Mouse (Mus musculus): ENCODE measurements at regions not wholly inside any gene's neighbourhood (a gene's known extent, or its start where the extent isn't known, plus 50 kb on each side); places are given as distances from the start of the nearest gene placed in this dataset.
"Not testable (repeated sequence)": the region's sequence is repeated elsewhere in the genome, so short reads cannot be mapped to it uniquely, and the experiment has no call there.

DNA sequence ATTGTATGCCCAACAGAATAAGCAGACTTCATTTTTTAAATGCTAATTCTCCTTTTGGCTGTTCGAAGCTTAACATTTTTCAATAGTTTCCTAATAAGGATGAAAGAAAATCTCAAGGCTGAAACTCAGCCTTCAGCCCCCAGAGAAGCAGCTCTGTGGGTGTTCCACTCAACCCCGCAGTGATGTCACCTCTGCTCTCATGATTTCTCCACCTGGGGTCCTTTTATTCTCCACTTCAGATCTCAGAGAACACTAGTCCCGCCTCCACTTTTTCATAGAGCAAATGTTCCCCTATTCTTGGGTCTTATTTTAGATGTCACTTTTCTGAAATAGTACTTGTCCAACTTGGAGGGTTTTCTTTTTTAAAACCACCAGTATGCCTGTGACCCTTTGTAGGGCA is 567.3 kb downstream of the Cntn3 start:
- no peak for DNase-seq (ENCODE audit: low read depth)

DNA sequence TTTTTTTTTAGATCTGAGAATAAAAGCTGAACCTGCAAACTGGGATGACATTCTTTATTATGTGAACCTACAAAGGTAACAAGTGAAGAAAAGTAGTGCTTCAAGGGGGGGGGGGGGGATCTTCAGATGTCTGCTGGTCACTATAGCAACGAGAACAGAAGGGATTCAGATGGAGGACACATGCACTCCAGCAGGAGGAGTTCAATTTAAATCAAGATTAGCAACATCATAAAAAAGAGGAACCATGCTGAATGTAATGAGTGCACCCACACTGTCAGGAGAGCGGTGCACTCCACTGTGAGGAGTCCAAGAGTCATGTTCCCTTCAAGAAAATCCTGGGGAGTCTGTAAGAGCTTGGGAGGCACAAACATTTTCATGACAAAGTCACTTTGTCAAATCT is 574.7 kb downstream of the Cntn3 start:
- DNase-seq (ENCODE audit: low read depth): no peak

DNA sequence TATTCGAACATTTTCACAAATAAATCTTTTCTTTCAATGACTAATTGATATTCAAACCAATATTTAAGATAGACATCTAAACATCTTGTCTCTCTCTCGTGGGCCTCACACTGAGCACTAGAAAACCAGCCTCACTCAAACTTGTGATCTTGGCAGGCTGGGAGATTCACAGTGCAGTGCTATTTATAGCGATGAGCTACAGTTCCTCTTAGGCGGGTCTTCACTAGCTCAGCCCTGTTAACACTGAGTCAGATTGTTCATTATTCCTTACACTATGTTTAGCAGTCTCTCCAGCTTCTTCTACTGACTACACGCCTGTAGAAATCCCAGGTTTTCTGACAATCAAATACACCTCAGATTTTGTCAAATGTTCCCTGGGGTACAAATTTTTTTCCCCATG is 575.3 kb downstream of the Cntn3 start:
- DNase-seq (ENCODE audit: low read depth): no peak

DNA sequence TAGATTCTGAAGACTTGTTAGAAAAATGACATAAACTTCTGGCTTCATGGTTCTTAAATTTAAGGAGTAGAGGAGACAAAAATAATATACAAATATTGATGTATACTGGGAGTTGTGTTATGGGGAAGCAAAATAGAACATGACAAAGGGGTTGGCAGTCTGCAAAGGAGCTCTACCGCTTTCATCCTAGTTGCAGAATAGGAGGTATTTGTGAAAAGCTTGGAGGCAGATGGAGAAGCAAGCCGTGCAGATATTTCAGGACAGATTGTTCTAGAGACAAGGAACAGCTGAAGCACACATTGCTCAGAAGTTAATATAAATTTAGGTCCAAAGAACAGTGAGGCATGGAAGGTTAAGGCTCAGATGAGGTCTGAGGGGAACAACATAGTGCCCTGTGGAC is 580.1 kb downstream of the Cntn3 start:
- DNase-seq (ENCODE audit: low read depth): no peak

DNA sequence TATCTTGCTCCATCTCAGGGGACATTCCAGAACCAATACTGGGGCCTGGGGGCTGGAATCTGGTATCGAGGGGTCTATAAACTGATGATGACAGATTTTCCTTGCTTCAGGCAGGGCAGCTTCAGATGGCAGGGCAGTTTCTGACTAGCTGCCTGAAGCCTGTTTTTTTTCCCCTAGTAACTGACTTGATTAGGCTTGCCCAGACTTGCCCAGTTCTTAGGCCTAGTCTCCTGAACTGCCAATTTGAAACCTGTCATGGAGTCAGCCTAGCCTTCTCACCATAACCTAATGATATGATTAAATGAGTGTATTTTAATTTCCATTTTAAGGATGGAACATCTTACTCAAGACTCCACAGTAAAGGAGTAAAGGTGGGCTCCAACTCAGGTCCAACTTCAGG is 591.2 kb downstream of the Cntn3 start:
- no peak for DNase-seq (ENCODE audit: low read depth)

DNA sequence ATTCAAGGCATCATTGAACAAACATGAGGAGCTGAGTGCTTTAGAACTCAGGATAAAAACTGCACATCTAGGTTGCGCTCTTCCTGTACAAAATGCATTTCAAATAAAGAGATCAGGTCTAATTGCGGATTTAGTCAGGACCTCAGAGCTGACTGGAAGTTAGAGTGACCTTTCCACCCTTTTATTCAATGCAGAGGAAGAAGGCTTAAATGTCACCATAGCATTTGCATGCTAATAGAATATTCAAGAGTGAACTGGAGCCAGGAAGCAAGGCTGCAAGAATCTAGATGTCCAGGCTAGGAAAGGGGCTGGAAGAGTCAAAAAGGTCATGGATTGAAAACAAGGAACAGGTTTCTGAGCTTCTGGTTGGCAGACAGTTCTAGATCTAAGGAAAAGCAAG is 593.7 kb downstream of the Cntn3 start:
- no peak for DNase-seq (ENCODE audit: low read depth)

DNA sequence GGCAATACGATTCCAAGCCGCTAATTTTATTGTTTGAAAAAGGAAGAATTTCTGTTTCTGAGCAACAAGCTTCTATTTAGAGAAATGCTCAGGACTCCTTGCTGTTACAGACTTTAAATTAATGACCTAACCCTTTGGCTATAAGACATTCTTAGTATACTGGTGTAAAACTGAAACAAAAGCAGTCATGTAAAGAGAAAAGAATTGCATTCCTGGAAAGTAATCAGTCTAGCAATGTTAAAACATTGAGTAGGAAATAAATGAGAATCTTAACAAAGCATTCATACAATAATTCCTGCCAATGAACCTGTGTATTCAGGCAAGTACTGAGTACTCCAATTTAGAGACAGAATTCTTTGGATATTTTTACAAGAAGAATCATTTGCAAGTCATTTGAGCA is 587.2 kb upstream of the Pdzrn3 start:
- no peak for DNase-seq (ENCODE audit: low read depth)

DNA sequence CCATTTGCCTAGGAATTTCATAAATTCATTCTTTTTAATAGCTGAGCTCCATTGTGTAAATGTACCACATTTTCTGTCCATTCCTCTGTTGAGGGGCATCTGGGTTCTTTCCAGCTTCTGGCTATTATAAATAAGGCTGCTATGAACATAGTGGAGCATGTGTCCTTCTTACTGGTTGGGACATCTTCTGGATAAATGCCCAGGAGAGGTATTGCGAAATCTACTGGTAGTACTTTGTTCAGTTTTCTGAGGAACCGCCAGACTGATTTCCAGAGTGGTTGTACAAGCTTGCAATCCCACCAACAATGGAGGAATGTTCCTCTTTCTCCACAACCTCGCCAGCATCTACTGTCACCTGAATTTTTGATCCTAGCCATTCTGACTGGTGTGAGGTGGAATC is 583.8 kb upstream of the Pdzrn3 start:
- DNase-seq (ENCODE audit: low read depth): not testable (repeated sequence)

DNA sequence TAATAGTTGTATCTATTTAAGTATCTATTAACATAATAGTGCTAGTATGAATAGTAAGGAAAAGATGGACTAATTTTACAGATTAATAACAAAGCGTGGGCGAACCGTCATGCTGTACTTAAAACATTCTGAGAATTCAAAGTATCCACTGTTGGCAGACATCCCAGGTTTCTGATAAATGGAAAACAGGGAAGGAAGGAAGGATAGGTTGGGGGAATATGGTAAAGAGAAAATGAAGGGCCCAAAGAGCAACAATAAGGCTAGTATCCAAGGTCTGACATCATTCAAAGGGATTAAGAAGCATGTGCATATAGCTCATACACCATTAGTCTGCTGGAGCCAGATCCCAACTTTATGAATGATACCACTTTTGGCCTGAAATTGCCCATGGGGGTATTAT is 572.0 kb upstream of the Pdzrn3 start:
- DNase-seq (ENCODE audit: low read depth): no peak

DNA sequence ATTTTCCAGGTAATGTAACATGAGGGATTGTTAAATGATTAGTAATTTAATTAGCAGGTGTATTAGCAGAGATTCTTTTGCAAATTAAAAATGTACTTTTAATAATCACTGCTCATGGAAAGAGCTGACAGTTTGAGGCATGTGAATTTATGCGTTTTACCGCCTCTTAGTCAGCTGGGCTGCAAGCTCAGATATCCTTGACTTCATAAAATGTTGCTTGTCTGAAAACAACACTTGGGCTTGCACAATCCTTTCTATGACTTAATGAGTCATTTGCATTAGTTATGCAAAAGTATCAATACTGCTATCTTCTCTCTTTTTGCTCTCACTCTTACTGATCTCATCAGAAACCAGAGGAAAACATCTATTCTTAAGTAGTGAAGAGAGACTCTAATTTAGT is 571.3 kb upstream of the Pdzrn3 start:
- no peak for DNase-seq (ENCODE audit: low read depth)

DNA sequence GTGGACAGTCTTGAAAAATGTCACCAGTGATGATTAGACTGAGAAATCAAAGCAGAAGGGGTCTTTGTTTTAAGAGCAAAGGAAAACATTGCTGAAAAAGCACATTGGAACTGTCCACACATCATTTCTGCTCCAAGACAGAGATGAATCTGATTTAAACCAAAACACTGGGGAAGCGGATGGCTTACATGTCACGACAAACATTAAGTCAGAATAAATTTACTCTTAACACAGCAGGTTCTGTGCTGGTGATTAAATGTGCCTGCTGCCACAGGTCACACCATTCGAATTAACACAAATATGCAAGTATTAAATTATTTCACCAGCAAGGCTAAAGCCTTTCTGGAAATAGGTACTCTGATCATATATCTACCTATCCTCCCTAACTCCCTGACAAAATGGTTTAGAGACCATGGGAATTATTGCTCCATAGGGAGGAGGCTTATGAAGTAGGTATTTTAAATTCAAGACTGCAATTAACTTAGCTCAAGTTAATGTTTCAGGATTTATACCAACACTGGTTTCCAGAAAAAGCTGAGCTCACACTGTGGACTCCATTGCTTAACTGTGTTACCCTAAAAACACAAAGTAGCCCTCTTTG is 562.7 kb upstream of the Pdzrn3 start:
- no peak for DNase-seq (ENCODE audit: low read depth)

DNA sequence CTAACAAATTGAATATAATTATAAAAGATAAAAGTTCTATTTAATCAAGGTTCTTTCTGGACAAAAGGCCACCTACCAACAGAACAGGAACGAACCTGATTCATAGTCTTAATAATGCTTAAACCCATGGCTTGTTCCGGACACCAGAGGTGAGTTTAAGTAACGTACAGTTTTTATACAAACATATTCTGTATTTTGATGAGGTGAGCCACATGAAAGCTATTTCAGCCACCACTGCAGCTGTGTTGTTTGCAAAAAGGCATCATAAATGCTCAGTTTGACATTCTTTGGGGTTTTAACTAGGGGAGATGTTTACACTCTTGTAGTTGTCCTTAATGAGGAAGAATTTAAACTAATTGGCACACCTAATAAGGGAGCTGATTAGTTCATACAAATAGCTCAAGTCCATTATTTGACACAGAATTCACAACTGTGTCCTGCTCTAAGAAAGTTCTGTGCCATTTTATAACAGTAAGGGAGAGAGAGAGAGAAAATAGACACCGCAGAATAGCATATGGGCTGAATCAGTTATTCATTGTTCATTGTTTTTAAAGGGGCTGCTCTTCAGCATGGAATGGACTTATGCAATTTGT is 560.8 kb upstream of the Pdzrn3 start:
- DNase-seq (ENCODE audit: low read depth): no peak

DNA sequence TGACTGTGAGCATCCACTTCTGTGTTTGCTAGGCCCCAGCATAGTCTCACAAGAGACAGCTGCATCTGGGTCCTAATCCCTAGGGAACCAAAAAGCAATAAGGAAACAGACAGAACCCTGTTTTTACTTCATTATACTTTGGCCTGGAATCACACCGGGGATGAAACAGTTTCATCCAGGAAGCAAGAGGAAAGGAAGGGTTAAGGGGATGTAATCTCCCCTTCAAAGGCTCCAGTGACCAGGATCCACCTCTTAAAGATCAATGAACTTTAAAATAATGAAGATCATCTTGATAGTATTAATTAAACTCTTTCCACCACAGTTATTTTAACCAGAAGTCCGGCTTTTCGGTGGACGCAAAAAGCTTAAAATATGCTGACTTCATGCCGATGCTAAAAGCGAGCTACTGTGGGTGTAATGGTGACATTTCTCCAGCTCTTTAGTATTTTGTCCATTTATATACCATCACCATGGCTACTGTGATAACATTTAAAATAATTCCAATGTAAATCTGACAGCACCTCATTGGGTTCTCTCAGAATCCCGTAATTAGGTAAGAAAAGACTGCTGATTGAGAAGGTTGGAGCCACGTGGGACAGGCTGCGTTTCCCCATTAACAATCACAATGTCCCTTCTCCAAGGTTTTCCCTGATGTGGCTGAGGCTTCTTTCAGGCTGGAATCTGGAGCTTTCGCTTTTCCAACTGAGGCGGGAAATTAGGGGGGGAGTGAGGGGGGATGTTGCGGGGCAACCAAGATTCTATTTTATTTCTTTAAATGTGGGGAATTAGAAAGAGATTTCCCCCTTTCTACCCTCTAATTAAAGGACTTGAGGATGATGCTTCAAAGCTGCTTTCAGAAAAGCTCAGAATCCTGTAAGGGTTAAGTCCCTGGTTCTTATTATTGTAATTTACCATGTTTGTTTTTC is 560.0 kb upstream of the Pdzrn3 start:
- no peak for DNase-seq (ENCODE audit: low read depth)

DNA sequence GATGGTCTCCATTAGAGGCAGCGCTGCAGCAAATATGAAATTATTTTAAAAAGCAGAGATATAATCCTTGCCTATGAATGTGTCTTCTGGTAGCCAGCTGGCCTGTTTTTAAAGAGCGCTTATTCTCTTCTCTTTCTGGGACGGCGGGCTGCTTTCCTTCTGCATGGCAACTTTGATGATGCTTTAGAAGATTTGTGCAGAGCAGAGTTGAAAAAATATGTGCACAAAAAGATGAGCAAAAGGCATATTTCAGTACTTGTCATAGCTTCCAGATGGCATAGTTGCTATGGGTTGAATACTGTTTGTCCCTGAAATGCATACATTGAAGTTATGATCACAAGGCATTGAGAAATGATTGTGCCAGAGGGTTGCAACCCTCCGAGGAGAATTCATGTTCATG is 554.1 kb upstream of the Pdzrn3 start:
- no peak for DNase-seq (ENCODE audit: low read depth)

DNA sequence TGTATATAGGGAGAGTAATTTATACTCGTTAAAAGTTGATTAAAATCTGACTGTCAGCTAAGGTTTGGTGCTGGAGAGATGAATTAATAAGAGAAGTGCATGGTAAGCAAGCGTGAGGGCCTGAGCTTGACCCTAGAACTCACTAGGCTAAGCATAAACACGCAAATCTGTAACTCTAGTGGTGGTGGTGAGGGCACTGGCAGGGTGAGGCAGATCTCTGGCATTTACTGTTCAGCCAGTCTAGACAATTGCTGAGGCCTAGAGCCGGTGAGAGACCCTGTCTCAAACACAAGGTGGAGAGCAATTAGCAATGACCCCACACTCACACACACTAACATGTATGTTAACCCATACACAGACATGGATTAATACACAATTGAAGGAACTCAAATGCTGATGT is 544.0 kb upstream of the Pdzrn3 start:
- DNase-seq (ENCODE audit: low read depth): no peak

DNA sequence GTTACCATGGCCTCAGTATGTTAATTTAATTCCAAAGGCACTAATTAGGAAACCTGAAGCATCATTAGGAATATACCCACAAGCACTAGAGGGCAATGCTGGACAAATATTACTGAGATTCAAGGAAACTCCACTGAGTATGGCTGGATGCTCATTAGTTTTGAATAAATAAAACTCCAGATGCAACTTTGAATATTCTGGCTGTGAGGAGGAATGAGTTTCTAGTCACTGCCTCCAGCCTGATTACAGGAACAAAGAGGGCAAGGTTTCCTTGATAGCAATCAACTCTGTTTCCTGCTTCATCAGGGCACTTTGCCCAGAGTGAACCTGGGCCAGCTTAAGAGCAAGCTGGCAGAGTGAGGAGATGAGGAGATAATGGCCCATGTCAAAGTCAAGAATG is 543.5 kb upstream of the Pdzrn3 start:
- no peak for DNase-seq (ENCODE audit: low read depth)

DNA sequence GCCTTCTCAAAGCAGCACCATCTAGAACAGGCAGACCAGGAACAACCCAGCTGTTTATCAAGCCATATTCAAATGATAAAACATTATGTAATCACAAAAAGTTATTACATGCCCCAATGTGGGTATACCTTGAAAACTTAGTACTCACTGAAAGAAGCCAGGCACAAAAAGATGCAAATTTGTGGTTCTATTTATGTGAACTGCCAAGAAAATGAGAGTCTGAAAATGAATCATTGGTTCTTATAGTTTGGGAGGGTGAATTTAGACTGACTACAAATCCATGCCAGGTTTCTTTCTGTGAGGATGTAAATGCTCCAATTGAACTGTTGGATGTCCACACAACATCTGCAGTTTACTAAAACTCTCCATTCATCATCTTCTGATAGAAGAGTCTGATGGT is 541.2 kb upstream of the Pdzrn3 start:
- DNase-seq (ENCODE audit: low read depth): no peak

DNA sequence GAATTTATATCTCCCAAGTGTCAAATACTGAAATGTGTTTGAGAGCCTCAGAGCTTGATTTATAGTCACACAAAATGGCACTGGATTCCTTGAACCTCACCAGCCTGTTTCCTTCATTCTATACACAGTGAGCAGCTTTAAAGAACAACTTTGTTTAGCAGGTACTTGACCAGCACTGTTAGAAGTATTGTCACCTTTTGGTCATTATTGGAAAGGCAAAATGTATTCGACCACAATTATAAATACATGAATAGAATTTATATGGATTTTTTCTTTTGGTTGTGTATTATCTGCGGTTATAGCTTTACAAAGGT is 527.3 kb upstream of the Pdzrn3 start:
- no peak for DNase-seq (ENCODE audit: low read depth)

DNA sequence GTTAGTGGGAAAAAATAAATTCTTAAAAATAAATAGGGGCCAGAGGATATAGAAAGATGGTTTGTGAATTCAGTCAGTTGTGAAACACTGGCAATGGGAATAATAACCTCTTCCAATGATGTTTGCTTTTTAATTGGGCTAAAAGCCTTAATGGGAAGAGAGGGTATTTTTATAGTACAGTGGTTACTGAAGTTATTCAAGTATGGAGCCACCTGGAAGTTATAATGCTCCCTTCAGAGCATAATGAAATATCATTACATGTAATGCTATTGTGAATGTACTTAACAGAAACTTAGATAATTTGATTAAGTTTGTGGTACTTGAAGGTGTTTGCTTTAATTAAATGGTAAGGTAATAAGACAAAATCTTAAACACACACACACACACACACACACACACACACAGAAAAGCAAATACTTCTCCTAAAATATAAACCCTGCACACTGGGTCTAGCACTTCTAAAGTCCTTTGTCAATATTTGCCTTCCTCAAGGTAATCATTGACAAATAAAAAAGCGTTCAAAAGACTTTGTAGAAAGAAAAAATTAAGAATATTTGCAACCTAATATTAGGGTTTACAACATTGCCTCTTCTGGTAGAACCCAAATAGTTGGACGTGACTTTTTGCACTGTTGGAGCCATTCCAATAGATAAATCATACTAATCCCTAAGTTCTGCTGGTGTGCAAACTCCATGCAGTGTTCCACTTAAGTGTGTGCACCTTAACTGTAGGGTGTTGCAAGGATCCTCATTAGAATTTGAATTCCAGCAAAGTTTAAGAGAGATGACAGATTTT is 526.7 kb upstream of the Pdzrn3 start:
- no peak for DNase-seq (ENCODE audit: low read depth)

DNA sequence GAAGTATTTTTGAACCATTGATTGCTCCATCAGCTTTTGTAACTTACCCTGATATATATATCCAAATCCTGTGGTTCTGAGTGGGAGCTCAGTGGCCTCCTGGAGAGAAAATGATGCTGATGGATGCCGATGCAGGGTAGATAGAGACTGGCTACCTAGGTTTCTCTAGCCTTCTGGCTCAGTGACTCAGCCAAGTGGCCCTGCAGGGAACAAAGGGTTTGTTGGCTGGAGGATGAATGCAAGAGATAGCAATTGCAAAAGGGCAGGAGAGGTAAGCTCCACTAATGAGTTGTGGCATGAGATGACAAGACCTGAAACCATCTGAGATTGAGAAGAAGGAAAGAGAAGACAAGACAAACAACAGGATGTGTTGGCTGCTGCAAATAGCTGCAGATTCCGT is 524.6 kb upstream of the Pdzrn3 start:
- DNase-seq (ENCODE audit: low read depth): no peak

DNA sequence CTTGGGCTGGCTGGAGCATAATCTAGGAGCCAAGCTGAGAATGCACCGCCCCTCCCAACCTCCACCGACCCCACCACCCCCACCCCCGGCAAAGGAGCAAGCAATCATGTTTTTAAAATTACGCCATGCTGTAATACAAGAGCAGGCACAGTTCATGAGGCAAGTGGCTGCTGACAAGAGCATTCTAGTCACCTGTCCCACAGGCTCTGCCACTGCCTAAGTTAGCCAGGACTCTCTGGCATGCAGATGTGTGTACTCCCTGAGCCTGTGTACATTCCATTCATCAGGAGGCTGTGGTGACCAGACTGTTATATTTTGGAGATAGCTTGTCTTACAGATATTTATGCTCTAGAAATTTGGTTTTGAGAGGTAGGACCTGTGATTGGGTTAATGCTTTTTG is 520.8 kb upstream of the Pdzrn3 start:
- no peak for DNase-seq (ENCODE audit: low read depth)

DNA sequence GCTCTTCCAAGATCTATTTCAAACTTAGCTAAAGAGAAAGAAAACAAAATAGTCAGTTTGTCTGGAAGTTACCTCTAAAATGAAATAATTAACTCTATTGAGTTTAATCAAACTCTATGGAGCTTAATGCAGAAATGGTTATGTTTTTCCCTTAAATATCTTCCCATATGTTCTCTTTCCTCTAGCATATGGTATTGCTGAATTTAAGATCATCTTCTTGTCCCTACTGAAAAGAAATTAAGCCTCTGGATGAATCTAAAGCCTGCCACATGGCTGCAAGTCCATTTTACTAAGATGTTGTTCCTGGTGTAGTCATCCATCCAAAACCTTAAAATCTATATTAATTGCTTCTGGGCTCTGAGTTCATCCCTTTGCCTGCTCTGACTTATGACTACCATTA is 513.0 kb upstream of the Pdzrn3 start:
- DNase-seq (ENCODE audit: low read depth): no peak

DNA sequence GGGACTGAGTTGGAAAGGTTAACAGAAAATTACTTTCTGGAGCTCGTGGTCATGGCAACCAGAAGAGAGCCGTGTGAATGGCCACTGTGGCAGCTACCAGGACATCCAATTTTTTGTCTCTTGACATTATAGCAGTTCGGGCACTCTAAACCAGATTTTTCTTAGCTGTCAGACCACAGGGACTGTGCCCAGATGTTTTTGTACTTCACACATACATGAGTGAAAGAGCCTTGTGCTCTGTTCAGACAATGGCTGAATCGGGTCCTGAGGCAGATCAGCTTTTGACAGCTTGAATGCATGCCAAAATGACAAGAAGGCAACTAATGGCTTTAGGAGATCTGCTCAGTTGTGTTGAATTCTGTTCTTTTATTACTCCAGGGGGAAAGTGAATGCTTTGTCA is 505.2 kb upstream of the Pdzrn3 start:
- DNase-seq (ENCODE audit: low read depth): no peak

All from induced T-regulatory cell, adult 2 months (primary cell).